Mouse (Mus musculus): ENCODE data around the gene Necap2. TPM values are rescaled to one million over a fixed set of nuclear protein-coding genes. Genes with fewer than 3 reads are reported as not detected.
A peak's percentile ranks its signal among the peaks of the same experiment; 100 is the strongest.

The Necap2 gene
- polyA plus RNA-seq, 1 experiment: 60.3 TPM

DNA sequence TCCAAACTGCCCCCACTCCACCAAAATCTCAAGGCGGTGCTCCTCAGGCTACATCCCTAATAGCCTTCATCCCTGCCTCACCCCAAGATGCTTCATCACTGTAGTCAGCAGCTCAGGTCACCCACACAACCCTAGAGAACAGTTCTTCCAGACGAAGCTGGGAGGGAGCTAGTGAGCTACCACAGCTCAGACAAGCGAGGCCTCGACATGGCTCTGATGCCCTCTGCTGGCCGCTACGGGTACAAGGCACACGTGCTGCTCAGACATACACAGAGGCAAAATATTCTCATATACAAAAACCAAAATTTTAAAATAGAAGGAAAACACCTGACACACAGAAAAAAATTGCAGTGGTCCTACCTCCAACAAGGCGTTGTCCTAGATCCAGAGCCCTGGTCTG lies 13.0 kb downstream of the Necap2 start:
- TF ChIP-seq POLR2A (IDR thresholded peaks at IDR 0.05; ENCODE audit: low read depth, low read length) (no peak), CTCF (conservative IDR thresholded peaks at IDR 0.05; ENCODE audit: insufficient read depth, insufficient read length, low read depth, low read length) (peak; percentile 99)
- peak; percentile 90 for DNase-seq
- no peak overlapping the region for H3K27ac ChIP-seq (ENCODE audit: insufficient read depth, low read depth, low read length)
- WGBS: 5% methylated on average over 8 of the region's 8 CpGs
- H3K27me3 ChIP-seq (replicated peaks; ENCODE audit: control insufficient read depth, insufficient read depth, low read length): no peaks in the 10 kb centered on the region
- peaks cover 19% of the 10 kb centered on the region for H3K4me1 ChIP-seq (ENCODE audit: control insufficient read depth, insufficient read depth, low read length)
- H3K4me3 ChIP-seq (ENCODE audit: insufficient read depth, low read depth, low read length): no peak overlapping the region
- no peaks in the 10 kb centered on the region; the same call in 1 of the 2 replicates for H3K36me3 ChIP-seq (ENCODE audit: control insufficient read depth, insufficient read depth, low read length)

DNA sequence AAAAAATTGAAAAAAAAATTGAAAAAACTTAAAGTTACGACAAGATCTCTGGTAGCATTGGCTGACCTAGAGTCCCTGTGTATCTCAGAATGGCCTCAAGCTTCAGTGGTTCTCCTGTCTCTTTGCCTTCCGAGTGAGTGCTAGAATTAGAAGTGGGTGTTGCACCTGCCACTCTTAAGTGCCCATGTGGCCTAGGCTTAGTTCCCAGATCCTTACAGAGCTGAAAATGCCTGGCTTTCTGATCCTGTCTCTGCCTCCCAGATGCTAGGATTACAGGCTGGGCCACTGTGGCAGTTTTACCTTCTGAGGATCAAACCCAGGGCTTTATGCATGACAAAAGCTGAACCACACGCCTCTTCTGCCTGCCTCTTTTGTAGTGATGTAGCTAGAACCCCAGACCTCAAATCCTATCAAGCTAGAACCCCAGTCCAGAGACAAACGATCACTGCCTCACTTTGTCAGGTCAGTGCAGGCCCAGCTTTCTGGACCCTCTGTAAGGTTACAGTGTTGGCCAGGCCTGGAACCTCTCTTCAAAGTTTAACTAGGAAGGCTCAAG lies 14.0 kb downstream of the Necap2 start:
- 87% methylated on average over 4 of the region's 4 CpGs for WGBS
- peaks cover 19% of the 10 kb centered on the region for H3K4me1 ChIP-seq (ENCODE audit: control insufficient read depth, insufficient read depth, low read length)
- no peaks in the 10 kb centered on the region; the same call in 1 of the 2 replicates for H3K36me3 ChIP-seq (ENCODE audit: control insufficient read depth, insufficient read depth, low read length)
- no peaks in the 10 kb centered on the region for H3K27me3 ChIP-seq (replicated peaks; ENCODE audit: control insufficient read depth, insufficient read depth, low read length)
- TF ChIP-seq POLR2A (IDR thresholded peaks at IDR 0.05; ENCODE audit: low read depth, low read length): no peak
- TF ChIP-seq CTCF (conservative IDR thresholded peaks at IDR 0.05; ENCODE audit: insufficient read depth, insufficient read length, low read depth, low read length): no peak
- no peak overlapping the region for H3K27ac ChIP-seq (ENCODE audit: insufficient read depth, low read depth, low read length)
- DNase-seq: no peak
- no peak overlapping the region for H3K4me3 ChIP-seq (ENCODE audit: insufficient read depth, low read depth, low read length)

- H3K27ac ChIP-seq (ENCODE audit: insufficient read depth, low read depth, low read length): peak within 1 kb of the TSS; percentile 72
- peak; percentile 99 for DNase-seq
- H3K4me3 ChIP-seq (ENCODE audit: insufficient read depth, low read depth, low read length): peak within 1 kb of the TSS; percentile 68
- H3K4me1 ChIP-seq (ENCODE audit: control insufficient read depth, insufficient read depth, low read length): no peaks in the 10 kb centered on the region; the same call in 1 of the 2 replicates
- under 1% methylated on average over 77 of the region's 77 CpGs for WGBS
- no peaks in the 10 kb centered on the region for H3K27me3 ChIP-seq (replicated peaks; ENCODE audit: control insufficient read depth, insufficient read depth, low read length)
- TF ChIP-seq CTCF (conservative IDR thresholded peaks at IDR 0.05; ENCODE audit: insufficient read depth, insufficient read length, low read depth, low read length) (peak; percentile 92), POLR2A (IDR thresholded peaks at IDR 0.05; ENCODE audit: low read depth, low read length) (no peak)
- no peaks in the 10 kb centered on the region for H3K36me3 ChIP-seq (ENCODE audit: control insufficient read depth, insufficient read depth, low read length)
These were observed 17.5 kb downstream of the Necap2 start, which contains the start of gene Crocc for GRCm38 (mm10) chr4:141060426-141061301. Gene Crocc, minus strand, starts transcription at chr4:141060550.

- TF ChIP-seq POLR2A (IDR thresholded peaks at IDR 0.05; ENCODE audit: low read depth, low read length) (no peak), CTCF (conservative IDR thresholded peaks at IDR 0.05; ENCODE audit: insufficient read depth, insufficient read length, low read depth, low read length) (no peak)
- WGBS: 2% methylated on average over 32 of the region's 32 CpGs
- no peaks in the 10 kb centered on the region for H3K27me3 ChIP-seq (replicated peaks; ENCODE audit: control insufficient read depth, insufficient read depth, low read length)
- no peaks in the 10 kb centered on the region for H3K36me3 ChIP-seq (ENCODE audit: control insufficient read depth, insufficient read depth, low read length)
- peak overlapping the region; percentile 68 for H3K4me3 ChIP-seq (ENCODE audit: insufficient read depth, low read depth, low read length)
- H3K27ac ChIP-seq (ENCODE audit: insufficient read depth, low read depth, low read length): peak overlapping the region; percentile 30
- no peaks in the 10 kb centered on the region; the same call in 1 of the 2 replicates for H3K4me1 ChIP-seq (ENCODE audit: control insufficient read depth, insufficient read depth, low read length)
- DNase-seq: no peak
These were observed 18.3 kb downstream of the Necap2 start for GRCm38 (mm10) chr4:141059616-141060425.

DNA sequence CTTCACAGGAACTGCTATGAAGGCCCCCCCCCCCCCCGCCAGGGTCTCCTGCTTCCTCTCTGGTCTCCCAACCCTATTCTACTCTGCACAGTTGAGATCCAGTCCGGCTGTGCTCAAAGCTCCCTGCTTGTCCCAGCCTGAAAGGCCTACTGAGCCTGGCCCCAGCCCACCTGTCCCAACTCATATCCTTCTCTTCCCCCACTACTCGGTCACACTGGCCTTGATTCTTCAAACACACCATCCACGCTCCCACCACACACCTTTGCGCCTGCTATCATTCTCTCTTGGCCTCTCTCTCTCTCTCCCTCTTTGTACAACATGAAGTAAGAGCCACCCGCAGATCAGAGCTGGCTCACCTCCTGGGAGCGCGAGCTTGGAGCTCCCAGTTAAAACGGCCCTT lies 19.3 kb downstream of the Necap2 start:
- TF ChIP-seq POLR2A (IDR thresholded peaks at IDR 0.05; ENCODE audit: low read depth, low read length) (no peak), CTCF (conservative IDR thresholded peaks at IDR 0.05; ENCODE audit: insufficient read depth, insufficient read length, low read depth, low read length) (no peak)
- DNase-seq: no peak
- peaks cover 5% of the 10 kb centered on the region; the same call in 1 of the 2 replicates for H3K4me1 ChIP-seq (ENCODE audit: control insufficient read depth, insufficient read depth, low read length)
- no peak overlapping the region for H3K27ac ChIP-seq (ENCODE audit: insufficient read depth, low read depth, low read length)
- H3K4me3 ChIP-seq (ENCODE audit: insufficient read depth, low read depth, low read length): no peak overlapping the region
- H3K36me3 ChIP-seq (ENCODE audit: control insufficient read depth, insufficient read depth, low read length): no peaks in the 10 kb centered on the region
- WGBS: 68% methylated on average over 9 of the region's 9 CpGs
- no peaks in the 10 kb centered on the region for H3K27me3 ChIP-seq (replicated peaks; ENCODE audit: control insufficient read depth, insufficient read depth, low read length)

- no peak for DNase-seq
- peaks cover 6% of the 10 kb centered on the region; the same call in 1 of the 2 replicates for H3K4me1 ChIP-seq (ENCODE audit: control insufficient read depth, insufficient read depth, low read length)
- TF ChIP-seq POLR2A (IDR thresholded peaks at IDR 0.05; ENCODE audit: low read depth, low read length): no peak
- no peak for TF ChIP-seq CTCF (conservative IDR thresholded peaks at IDR 0.05; ENCODE audit: insufficient read depth, insufficient read length, low read depth, low read length)
- no peaks in the 10 kb centered on the region for H3K27me3 ChIP-seq (replicated peaks; ENCODE audit: control insufficient read depth, insufficient read depth, low read length)
- H3K27ac ChIP-seq (ENCODE audit: insufficient read depth, low read depth, low read length): no peak overlapping the region
- no peaks in the 10 kb centered on the region for H3K36me3 ChIP-seq (ENCODE audit: control insufficient read depth, insufficient read depth, low read length)
- 99% methylated on average over 10 of the region's 10 CpGs for WGBS
- no peak overlapping the region for H3K4me3 ChIP-seq (ENCODE audit: insufficient read depth, low read depth, low read length)
These were observed 21.2 kb downstream of the Necap2 start for GRCm38 (mm10) chr4:141056970-141057369.
